Mouse (Mus musculus) embryo, embryonic 9.5 days (tissue): Measurements from ENCODE around the gene Tcaim.
"Not testable (repeated sequence)": the region's sequence is repeated elsewhere in the genome, so short reads cannot be mapped to it uniquely, and the experiment has no call there.

Source experiments
- DNase-seq: peaks from one replicate; pipeline ENCODE4 v3.0.0-alpha.2; 2017; ENCODE audit errors: extremely low spot score

Gene Tcaim

DNA sequence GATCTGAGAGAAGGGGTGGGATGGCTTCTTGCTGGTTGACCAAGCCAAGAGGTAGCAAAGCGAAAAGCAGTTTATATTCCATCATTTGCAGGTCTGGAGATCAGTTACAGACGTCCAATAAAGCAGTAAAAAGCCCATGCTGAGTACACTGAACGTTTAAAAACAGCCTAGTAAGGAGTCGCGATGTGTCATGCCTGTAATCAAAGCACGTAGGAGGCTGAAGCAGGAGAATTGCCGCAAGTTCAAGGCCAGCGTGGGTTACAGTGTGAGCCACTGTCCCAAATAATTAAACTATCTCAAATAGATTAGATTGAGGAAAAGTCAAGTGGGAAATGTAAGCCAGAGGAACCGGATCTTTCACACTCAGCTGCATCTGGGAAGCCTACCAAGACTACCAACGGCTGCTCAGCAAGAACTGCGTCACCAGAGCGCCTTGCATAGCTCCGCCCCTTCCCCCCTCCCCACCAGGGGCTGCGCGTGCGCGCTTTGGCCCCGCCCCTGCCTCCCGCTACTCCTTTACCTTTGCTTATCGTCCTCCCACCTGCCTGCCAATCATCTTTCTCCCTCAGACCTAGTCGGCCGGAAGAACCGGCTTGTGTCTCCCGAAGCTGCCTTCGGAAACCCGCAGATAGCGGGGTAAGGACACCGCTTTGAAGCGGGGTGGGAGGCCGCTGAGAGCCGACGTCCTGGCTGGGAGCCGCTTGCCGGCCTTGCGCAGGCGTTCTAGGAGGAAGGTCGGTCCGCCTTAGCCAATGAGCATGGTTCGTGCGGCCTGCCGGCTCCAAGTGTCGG lies at the start of gene Tcaim:
TSS of gene Tcaim (plus strand) at position 487 of the 792 bp plus-strand sequence.
- DNase-seq, result peak; percentile 95

DNA sequence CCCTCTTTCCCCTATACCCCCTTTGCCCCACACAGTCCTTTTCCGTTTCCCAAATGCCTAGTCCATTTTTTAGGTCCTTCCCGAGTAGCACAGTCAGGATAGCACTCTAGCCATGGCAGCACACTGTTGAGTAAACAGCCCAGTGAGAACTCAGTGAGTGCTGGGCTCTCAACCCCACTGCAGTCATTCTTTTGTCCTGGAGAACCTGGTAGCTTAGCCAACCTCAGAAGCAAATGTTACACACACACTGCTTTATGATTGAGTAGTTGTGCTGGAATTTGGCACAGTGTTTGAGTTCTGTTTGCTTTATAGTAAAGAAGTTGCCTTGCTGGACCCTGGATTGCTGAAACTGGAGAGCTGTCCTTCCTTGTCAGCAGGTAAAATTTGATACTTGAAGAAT lies 47.7 kb upstream of the Tcaim start:
- DNase-seq, result no peak

DNA sequence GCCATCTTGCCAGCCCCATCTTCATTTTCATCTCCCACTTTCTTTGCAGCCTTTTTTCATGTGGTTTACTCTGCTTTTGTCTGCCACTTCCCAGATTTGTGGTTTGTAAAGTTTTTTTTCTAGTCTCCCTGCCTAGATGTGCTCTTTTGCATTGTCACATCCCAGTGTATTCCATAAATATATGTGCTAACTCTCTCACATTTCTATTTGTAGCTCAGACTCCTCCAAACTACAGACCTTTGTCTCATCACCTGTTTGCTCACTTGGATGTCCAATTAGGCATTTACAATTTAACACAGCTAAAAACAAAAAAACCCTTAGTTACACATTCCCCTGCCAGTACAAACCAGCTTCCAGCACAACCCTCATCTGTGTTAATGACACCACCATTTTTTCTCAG lies 45.2 kb upstream of the Tcaim start:
- DNase-seq, result no peak

DNA sequence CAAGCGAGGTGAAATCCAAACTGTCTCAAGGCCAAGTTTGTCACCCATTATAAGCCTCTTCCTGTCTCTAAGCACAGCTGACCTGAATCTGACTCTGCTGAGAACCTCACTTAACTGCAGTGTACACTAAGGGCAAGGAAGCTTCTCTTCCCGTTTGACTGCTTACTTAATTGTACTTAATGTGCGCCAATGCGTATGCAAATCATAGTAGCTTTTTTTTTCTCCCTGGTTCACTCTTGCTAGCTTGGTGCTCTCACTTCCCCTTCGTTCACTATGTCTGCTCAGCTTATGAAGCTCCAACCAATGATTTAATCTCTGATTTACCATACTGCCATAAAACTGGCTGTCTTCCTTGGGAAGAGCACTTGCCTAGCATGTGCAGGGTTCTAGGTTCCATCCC lies 20.1 kb upstream of the Tcaim start:
- DNase-seq, result no peak

DNA sequence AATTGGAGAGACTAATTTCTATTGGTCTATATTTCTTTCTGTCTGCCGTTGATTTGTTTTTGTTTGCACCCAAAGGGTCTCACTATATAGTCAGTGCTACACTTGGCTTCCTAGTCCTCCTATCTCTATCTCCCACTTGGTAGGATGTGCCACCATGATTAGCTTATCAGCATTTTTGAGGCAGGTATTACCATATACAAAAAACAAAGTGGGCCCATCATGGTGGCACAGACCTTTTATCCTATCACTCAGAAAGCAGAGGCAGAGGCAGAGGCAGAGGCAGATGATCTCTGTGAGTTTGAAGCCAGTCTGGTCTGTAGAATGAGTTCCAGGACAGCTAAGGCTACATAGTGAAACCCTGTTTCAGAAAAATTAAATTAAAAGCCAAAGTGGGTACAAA lies 18.8 kb upstream of the Tcaim start:
- no peak for DNase-seq

DNA sequence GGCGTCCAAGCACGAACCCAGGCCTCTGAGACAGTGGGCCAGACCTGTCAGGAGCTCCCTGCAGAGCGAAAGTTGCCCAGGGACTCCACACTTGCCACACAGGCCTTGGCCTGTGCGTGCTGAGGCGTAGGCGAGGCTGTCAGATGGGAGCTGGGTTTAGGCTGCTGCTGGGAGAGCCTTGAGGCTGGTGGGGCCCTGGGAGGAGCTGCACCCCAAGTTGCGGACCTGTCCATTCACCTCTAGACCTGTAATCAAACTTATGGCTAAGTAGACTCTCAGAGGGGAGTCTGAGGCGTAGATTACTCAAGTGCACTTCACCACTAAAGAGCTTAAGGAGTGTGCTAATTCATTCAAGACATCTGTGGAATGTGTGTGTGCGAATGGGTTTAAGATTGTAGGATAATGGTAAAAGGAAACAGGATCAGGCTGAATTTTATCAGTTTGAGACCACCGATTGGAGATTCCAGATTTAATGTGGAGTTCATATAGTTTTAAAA lies 554 bp downstream of the Tcaim start:
- no peak for DNase-seq

DNA sequence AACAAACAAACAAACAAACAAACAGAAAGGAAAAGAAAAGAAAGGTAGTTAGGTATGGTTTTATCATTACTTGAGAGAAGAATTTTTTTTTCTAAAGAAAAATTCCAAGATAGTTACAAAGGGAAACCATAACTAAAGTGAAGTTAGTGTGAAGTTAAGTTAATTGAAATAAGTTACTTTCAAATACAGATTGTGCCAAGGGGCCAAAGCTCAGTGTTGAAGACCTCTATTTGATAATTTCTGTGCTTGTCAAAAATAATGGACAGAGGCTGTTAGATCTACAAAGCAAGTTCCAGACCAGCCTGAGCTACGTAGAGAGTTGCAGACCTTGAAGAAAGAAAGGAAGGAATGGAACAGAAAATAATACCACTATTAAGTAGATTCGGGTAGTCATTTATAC lies 1.8 kb downstream of the Tcaim start:
- no peak for DNase-seq

DNA sequence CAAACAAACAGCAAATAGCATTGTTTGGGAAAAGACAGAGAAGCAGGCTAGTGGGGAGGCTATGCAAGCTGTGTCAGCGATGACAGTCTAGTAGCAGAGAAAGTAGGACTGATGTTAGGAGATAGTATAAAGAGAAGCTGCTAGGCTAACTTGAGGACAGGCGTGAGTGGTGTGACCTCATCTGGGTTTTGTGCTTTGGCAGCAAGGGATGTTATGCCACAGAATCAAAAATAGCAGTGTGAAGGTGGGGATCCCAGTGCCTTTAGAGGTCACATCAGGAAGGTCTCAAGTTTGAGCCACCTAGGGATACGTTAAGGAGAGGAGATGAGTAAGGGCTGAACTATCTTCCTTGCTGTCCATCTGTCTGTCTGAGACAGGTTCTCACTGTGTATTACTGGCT lies 4.9 kb downstream of the Tcaim start:
- DNase-seq, result no peak

DNA sequence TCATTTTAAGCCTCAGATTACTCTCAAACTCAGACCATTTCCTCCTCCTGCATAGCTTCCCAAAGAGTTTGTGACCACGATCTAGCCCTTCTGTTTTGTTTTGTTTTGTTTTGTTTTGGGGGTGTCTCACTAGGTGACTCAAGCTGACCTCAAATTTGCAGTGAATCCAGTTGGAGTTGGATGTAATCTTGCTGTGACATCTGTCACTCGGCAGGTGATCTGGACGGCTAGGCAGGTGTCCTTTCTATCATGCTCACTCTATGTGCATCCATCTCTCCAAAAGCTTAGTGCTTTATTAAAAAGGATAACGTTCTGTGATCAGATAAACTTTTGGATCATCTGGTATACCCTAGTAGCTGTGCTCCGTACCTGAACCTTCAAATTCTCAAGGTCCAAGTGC lies 7.0 kb downstream of the Tcaim start:
- DNase-seq, result no peak

DNA sequence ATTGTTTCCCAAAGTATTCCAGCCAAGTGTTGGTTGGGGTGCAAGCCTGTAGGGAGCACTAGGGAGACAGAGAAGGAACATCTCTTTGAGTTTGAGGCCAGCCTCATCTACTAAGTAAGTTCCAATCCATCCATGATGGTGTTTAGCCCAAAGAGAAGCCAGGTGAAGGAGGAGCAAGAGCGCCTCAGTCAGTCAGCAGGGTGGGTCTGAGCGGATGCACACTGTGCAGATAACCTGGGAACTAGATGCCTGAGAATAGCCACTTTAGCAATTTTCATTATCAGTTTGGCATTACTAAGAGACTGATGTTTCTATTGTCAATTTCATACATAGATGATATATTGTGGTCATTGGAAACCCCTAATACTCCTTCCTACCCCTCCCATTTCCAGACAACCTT lies 9.4 kb downstream of the Tcaim start:
- DNase-seq, result no peak

DNA sequence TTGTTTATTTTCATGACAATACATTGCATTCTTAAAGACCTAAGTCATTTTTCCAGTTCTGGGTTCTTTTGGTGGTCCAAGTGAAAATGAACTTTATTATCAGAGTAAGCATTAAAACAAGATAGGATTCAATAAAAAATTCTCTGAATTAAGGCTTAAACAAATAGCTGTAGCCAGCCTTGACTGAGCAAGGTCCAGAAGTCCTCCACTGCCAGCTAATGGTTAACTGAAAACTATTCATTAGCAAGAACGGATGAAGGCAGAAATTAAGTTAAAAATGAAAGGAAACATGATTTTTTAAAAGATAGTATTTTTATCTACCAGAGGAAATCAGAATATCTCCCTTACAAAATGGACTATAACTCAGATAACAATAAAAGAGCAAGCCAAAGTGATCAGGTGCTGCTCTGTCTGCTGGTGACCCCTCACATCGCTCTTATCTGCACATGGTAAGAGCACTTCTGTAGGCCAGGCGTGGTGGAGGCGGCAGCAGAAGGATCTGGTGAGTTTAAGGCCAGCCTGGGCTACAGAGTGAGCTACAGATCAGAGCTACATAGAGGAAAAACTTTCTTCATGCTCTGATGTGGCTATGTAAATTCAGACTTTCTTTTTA lies 10.0 kb downstream of the Tcaim start:
- no peak for DNase-seq

DNA sequence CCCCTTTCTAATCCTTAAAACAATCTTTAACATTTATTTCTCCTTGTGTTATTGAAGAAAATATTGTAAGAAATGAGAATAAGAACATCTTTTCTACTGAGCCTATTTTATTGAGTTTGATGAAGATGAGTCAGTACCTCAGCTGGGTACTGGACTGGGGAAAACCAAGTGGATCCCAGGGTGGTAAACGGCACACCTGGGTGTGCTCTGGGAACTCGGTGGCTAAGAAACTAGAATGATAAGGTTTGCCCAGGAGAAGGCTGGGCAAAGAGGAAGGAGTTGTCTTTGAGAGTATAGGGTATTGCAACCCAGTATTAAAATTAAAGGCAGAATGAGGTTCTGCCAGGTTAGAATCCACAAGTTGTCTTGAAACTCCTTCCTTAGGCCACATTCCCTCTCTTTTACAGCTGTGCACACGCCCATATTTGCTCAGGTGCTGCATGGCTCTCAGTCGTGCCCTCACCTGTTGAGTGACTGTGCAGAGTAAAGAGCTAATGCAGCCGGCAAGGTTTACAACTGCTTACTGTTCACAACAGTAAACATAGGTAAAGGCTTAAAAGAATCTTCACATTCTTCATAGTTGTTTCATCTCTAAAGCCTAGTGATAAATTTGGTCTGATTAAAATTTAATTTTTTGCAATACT lies 18.2 kb downstream of the Tcaim start:
- no peak for DNase-seq

DNA sequence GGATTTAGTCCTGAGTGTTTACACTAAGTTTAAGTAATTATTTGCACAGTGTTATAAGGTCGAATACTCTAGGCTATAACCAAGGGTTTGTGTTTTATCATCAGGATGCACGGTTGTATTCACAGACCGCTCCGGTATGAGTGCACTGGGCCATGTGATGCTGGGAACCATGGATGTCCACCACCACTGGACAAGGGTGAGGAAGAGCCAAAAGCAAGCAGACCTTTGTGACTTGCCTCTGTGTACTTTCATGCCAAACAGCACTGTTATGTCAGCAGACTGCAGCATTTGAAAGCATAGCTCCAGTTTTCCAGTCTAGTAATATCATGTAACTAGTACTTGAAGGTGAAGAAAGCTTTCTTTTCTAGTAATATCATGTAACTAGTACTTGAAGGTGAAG lies 21.4 kb downstream of the Tcaim start:
- DNase-seq, result no peak

DNA sequence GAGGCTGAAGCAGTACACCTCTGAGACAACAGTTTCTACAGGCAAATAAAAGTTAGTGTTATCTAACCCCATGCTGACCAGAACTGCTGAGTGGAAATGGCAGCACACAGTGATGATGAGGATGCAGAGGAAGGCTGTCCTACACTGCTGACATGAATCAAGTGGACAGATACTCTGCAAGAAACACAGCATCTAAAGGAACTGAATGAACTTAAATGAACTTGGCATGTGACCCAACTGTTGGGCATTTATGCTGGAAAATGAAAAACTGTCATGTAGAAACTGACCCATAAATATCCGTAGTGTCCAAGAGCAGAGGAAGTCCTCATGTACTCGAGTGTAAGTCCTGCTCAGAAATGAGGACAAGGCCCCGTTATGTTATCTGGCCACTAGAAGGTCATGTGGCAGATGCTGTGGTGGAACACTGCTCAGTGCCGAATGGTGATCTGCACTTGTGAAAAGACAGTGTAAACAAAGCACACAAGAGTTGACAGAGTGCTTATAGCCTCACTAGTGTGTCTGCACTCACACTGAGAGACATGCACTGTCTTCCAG lies 24.6 kb downstream of the Tcaim start:
- no peak for DNase-seq

DNA sequence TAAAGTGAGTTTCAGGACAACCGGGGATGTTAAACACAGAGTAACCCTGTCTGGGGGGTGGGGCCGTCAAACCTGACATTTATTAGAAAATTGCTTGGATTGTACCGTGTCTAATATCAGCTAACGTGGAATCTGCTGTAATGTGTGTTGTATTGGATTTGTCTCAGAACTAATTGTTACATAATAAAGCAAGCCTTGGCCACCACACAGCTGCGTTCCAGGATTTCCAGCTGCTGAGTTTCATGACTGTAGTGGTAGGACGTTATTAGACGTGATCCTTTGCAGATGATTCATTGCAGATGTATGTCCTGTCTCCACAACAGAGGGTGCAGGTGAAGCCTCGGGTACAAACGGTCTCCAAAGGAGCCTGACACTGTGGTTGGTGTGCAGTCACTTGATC lies 30.8 kb downstream of the Tcaim start:
- no peak for DNase-seq

DNA sequence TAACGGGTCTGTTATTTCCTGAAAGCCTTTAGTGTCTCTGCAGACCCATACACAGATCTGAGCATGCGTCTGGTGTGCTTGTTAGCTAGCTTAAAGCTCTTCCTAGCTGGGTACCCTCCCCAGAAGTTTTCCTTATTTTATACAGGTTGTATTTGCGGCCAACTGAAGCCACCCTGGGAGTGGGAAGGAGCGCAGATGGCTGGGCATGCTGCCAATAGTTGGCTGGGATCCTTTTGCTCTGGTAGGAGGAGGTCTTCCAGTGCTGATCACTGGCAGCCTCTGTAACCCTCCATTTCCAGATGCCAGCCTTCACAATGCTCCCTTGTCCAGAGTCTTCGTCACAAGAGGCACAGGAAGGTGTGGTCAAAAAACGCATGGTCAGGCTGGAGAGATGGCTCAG lies 31.5 kb downstream of the Tcaim start:
- DNase-seq, result no peak

DNA sequence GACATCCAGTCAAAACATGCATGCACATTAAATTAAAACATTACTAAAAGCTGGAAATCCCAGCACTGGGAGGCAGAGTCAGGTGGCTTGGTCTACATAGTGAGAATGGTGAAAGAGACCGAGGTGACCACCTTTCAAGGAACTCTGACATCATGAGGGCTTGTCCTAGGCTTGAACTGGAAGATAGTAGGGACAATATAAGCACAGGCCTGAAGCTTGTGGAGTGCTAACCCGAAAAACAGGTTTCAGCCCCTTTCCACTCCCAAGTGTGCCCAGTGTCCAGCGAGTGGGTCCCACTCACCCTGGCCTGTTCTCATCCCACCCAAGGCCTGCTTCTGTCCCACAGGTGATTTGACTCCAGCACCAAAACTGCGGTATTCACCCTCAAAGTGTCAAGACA lies 31.9 kb downstream of the Tcaim start:
- no peak for DNase-seq

DNA sequence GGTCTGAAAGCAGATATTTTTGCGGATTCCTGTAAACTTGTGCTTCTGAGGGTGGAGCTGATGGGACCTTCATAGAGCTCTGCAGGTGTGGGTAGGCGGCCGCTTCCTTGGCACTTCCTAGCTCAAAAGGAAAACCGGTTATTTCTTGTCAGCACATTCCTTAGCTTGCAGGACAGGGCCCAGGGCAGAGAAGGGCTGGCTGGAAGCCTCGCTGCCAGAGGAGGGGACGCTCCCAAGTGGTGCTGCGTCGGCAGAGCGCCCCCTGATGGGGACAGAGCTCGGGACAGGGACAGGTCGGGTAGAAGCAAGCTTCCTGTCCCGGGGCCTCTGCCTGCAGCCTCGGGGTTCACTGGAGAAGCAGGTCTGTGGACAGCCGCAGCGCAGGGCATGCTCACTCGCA lies 32.3 kb downstream of the Tcaim start:
- peak; percentile 53 for DNase-seq

DNA sequence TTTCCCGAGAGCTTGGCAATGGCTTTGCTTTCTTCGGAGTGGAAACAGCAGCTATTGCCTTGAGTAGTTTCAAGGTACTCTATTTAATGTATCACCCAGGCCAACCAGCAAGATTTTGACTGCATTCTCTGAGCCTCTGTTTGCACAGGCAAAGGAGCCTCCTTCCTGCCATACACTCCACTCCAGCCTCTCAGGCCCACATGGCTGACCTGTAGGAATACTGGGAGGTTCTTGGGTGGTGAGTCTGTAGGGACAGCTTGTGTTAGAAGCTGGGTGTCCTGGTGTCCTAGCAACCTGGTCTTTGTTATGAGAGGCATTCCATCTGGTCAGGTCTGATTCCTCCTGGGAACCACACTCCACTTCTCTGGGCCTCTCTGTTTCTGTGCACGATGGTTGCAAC lies 38.4 kb downstream of the Tcaim start, which contains the start of gene Gm35549:
TSS of gene Gm35549 (minus strand) at position 276 of the 400 bp plus-strand sequence.
- no peak for DNase-seq

DNA sequence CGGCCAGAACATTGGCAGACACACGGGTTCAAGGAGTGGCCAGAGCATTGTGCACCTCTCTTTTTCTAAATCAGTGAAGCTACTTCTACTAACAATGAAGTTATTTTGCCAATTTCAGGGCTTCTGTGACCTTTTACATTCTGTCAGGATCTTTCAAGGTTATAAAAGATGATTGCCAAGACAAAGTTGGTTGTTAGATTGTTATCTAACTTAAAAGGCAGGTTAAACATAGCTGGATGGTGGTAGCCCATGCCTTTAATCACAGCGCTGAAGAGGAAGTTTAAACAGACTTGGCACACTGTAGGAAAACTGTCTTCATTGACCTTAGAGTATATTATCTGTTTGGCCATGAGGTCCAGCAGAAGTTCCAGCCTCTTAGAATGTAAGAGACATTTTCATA lies 40.3 kb downstream of the Tcaim start:
- no peak for DNase-seq

DNA sequence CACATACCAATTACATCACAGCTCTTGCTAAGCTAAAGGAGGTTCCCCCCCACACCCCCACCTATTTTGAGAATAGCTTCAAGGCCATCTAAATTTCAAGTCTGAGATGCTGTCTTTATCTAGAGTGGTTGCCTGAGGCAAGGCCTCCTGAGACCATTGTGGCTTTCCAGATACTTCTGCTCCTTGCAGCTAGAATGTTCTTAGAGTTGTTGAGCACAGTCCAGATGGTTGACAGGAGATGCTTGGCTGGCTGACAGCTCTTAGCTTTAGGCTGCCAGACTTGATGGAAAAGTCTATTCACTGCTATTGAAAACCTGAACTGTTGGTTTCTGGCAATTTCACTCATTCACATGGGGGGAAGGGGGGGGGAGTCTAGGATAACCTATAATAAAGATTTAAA lies 40.8 kb downstream of the Tcaim start:
- no peak for DNase-seq

DNA sequence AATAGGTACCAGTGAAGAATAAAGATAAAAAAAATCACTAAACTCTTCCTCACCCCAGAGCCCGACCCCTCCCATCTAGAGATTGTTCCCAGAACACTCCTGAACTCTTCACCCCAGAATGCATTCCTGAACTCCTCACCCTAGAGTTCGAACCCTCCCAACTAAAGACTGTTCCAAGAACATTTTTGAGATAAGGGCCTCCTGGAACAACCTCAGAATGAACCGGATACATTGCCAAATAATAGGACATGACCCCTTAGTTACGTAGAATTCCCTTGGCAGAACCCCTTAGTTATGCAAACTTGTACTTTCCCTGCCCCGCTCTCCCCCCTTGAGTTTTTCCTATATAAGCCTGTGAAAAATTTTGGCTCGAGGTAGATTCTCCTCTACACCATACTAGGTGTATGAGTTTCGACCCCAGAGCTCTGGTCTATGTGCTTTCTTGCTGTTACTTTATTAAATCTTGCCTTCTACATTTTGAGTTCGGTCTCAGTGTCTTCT lies 42.5 kb downstream of the Tcaim start:
- DNase-seq, result not testable (repeated sequence)
